Mouse (Mus musculus) intestine, embryonic 14.5 days (tissue): ENCODE results near the gene Tulp1. TPM values are rescaled to one million over a fixed set of nuclear protein-coding genes. Genes with fewer than 3 reads are reported as not detected.
"Not testable (repeated sequence)": the region's sequence is repeated elsewhere in the genome, so short reads cannot be mapped to it uniquely, and the experiment has no call there.

ENCODE experiments used
- ATAC-seq: fragments of 200-750 bp; cut with Nextera tagmentation; replicated peaks from 2 replicates; pipeline ENCODE4 v1.8.0; 2017; ENCODE audit warnings: low read depth, moderate number of reproducible peaks, moderate TSS enrichment, moderate library complexity; ENCODE audit not compliant: low FRiP score, low TSS enrichment
- DNase-seq: peaks from one replicate; pipeline ENCODE4 v3.0.0-alpha.2; 2018; ENCODE audit warnings: low spot score
- H3K27ac ChIP-seq: fragments of 300-500 bp; sonication (generic); 2 replicates; pipeline ENCODE4 v1.5.1; 2014; ENCODE audit warnings: low read depth, mild to moderate bottlenecking, control low read depth
- H3K27me3 ChIP-seq: fragments of 300-500 bp; sonication (generic); replicated peaks from 2 replicates; pipeline ENCODE4 v1.6.1; 2014; ENCODE audit warnings: low read length, control low read depth; ENCODE audit not compliant: control insufficient read depth, insufficient read depth
- H3K36me3 ChIP-seq: fragments of 300-500 bp; sonication (generic); 2 replicates; pipeline ENCODE4 v1.6.1; 2014; ENCODE audit warnings: low read length, control low read depth; ENCODE audit not compliant: control insufficient read depth, insufficient read depth
- H3K4me1 ChIP-seq: fragments of 300-500 bp; sonication (generic); replicated peaks from 2 replicates; pipeline ENCODE4 v1.6.1; 2014; ENCODE audit warnings: low read length, control low read depth, mixed read lengths; ENCODE audit not compliant: control insufficient read depth, insufficient read depth
- H3K4me2 ChIP-seq: fragments of 300-500 bp; sonication (generic); 2 replicates; pipeline ENCODE4 v1.6.1; 2014; ENCODE audit warnings: low read length
- H3K4me3 ChIP-seq: fragments of 300-500 bp; sonication (generic); 2 replicates; pipeline ENCODE4 v1.5.1; 2014; ENCODE audit warnings: low read depth, low read length, control low read depth, mixed read lengths
- H3K9ac ChIP-seq: fragments of 300-500 bp; sonication (generic); 2 replicates; pipeline ENCODE4 v1.6.1; 2014; ENCODE audit warnings: mild to moderate bottlenecking, low read length
- H3K9me3 ChIP-seq: fragments of 300-500 bp; sonication (generic); 2 replicates; pipeline ENCODE4 v1.6.1; 2016; ENCODE audit warnings: low read length, control low read depth; ENCODE audit not compliant: control insufficient read depth
- WGBS: fragments of 180-500 bp; shearing (Covaris S2); extraction: QIAGEN DNeasy Blood & Tissue Kit; methylation state at CpG from one replicate; pipeline ENCODE4 v1.1.7; 2014; 5-methylcytosine and 5-hydroxymethylcytosine counted together
- polyA plus RNA-seq: library from polyadenylated mRNA; unstranded; fragments of >200 nt; fragmentation: Nextera tagmentation; extraction: Ambion mirVana; gene quantifications from 2 replicates; pipeline ENCODE4 v1.2.1, GENCODE M21; 2014

Gene Tulp1
- polyA plus RNA-seq, 1 experiment from 2014 or later = 3.7 TPM

- Histone ChIP-seq H3K4me1 (peaks cover 43% of the 10 kb centered on the region), H3K9me3 (no peaks in the 10 kb centered on the region), H3K4me2 (peak overlapping the region; percentile 98), H3K27me3 (no peaks in the 10 kb centered on the region), H3K4me3 (peak overlapping the region; percentile 98), H3K36me3 (peaks cover 55% of the 10 kb centered on the region), H3K27ac (peak overlapping the region; percentile 95; the same call in 1 of the 2 replicates), H3K9ac (peak overlapping the region; percentile 100)
- DNase-seq (no peak), ATAC-seq (no peak)
- WGBS = 36% methylated on average over 2 of the region's 2 CpGs
Observed at GRCm38 (mm10) chr17:28330232-28330546, 34.8 kb downstream of the Tulp1 start.

DNA sequence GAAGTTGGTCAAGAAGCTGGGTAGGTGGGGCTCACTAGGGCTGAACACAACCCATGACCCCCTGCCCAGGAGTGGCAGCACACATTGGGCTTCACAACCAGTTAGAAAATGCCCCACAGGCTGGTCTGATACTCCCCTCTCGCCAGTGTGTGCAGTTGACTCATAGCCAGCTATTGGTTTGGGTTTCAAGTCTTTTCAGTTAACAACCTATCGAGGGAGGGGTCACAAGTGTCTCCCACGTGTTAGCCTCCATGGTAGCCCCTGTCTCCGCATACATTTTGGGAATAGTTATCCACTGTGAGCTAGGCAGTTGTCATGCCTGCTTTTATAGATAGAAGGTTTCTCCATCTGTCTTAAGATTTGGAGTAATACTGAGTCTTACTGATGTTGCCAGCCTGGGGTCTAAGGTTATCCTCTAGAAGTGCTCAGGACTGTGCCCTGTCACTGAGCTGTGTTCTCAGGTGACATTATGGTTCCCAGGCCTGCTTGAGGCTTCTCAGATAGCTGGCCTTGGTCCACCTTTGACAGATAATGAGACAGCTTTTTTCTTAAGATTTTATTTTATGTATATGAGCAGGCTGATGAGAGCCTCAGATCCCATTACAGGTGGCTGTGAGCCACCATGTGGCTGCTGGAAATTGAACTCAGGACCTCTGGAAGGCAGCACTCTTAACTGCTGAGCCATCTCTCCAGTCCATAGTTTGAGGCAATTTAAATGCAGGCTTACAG lies 35.4 kb downstream of the Tulp1 start:
- Histone ChIP-seq H3K27me3 (no peaks in the 10 kb centered on the region), H3K9me3 (no peaks in the 10 kb centered on the region), H3K27ac (peak overlapping the region; percentile 95), H3K4me1 (peaks cover 43% of the 10 kb centered on the region), H3K4me3 (peak overlapping the region; percentile 98), H3K9ac (peak overlapping the region; percentile 100), H3K36me3 (peaks cover 50% of the 10 kb centered on the region), H3K4me2 (peak overlapping the region; percentile 98)
- 8% methylated on average over 4 of the region's 4 CpGs for WGBS
- ATAC-seq (no peak), DNase-seq (peak; percentile 70)

DNA sequence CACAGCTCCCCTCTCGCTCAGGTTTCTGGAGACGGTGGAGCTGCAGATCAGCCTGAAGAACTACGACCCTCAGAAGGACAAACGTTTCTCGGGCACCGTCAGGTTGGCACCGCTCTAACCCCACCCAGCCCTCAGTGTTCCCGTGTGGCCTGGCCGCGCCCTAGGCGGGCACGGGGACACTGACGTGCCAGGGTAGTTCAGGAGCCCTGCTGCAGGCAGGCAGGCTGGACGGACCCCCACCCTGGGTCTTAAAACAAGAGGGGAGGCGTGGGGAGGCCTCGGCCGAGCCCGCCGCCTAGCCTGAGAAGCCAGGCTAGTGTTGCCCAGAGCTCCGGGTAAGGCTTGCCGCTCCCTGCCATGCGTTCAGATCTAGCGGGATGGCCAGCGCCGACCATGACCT lies 36.1 kb downstream of the Tulp1 start:
- H3K27me3 ChIP-seq = no peaks in the 10 kb centered on the region
- ATAC-seq (no peak), DNase-seq (peak; percentile 76)
- under 1% methylated on average over 25 of the region's 25 CpGs for WGBS
- H3K27ac ChIP-seq = peak overlapping the region; percentile 95
- H3K9ac ChIP-seq = peak overlapping the region; percentile 100
- no peaks in the 10 kb centered on the region for H3K9me3 ChIP-seq
- peaks cover 40% of the 10 kb centered on the region for H3K4me1 ChIP-seq
- peak overlapping the region; percentile 98 for H3K4me2 ChIP-seq
- H3K4me3 ChIP-seq = peak overlapping the region; percentile 98
- H3K36me3 ChIP-seq = peaks cover 47% of the 10 kb centered on the region

- H3K4me3 ChIP-seq = peak within 1 kb of the TSS; percentile 98
- peak within 1 kb of the TSS; percentile 98 for H3K4me2 ChIP-seq
- peaks cover 47% of the 10 kb centered on the region for H3K36me3 ChIP-seq
- H3K27ac ChIP-seq = peak within 1 kb of the TSS; percentile 95
- no peaks in the 10 kb centered on the region for H3K9me3 ChIP-seq
- ATAC-seq (peak; percentile 79), DNase-seq (peak; percentile 98)
- peaks cover 37% of the 10 kb centered on the region for H3K4me1 ChIP-seq
- peak within 1 kb of the TSS; percentile 100 for H3K9ac ChIP-seq
- WGBS = under 1% methylated on average over 62 of the region's 67 CpGs
- no peaks in the 10 kb centered on the region for H3K27me3 ChIP-seq
Observed at GRCm38 (mm10) chr17:28328366-28328928, 36.6 kb downstream of the Tulp1 start, which contains the start of gene Rpl10a. Gene Rpl10a (plus strand): TSS chr17:28328471.

DNA sequence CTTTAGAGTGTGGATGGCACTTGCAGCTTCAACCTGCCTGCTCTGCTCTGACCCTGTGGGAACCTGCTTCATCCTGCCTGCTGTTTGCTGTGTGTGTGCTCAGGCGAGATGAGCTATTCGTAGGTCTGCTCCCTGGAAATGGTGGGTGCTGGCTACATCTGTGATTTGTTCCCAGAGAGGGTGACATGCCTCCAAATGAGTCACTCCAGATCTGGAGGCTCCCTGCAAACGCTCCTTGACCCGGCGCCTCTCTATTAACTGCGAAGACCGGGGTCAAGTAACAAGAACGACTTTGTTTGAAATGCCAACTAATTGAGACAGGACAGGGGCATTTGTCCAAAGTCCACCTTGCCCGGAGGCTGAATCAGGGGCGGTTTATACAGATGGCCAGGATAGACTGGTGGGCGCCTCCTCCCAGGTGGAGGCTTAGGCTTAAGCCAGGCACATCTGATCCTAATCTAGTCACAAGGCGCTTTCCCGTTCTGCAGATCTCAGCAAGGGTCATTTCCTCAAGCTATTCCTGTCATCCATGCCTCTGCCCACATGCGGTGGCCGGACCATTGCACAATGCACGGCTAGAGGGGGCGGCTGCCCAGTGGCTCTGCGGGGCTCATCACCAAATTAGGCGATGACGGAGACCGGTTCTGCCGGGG lies 37.2 kb downstream of the Tulp1 start:
- peak; percentile 14 for ATAC-seq
- DNase-seq = no peak
- Histone ChIP-seq H3K4me3 (peak overlapping the region; percentile 98), H3K4me1 (peaks cover 30% of the 10 kb centered on the region), H3K4me2 (peak overlapping the region; percentile 64), H3K36me3 (peaks cover 46% of the 10 kb centered on the region), H3K27ac (peak overlapping the region; percentile 95), H3K27me3 (no peaks in the 10 kb centered on the region), H3K9ac (peak overlapping the region; percentile 55), H3K9me3 (no peaks in the 10 kb centered on the region)
- 3% methylated on average over 22 of the region's 22 CpGs for WGBS

- no peak overlapping the region for H3K9ac ChIP-seq
- DNase-seq (no peak), ATAC-seq (no peak)
- peaks cover 25% of the 10 kb centered on the region for H3K4me1 ChIP-seq
- 79% methylated on average over 3 of the region's 3 CpGs for WGBS
- no peak overlapping the region for H3K4me3 ChIP-seq
- H3K9me3 ChIP-seq = no peaks in the 10 kb centered on the region
- H3K4me2 ChIP-seq = no peak overlapping the region
- H3K36me3 ChIP-seq = peaks cover 45% of the 10 kb centered on the region
- H3K27ac ChIP-seq = peak overlapping the region; percentile 95
- H3K27me3 ChIP-seq = no peaks in the 10 kb centered on the region
Observed at GRCm38 (mm10) chr17:28326951-28327350, 38.1 kb downstream of the Tulp1 start.

GRCm38 (mm10) chr17:28325751-28326150 lies 39.3 kb downstream of the Tulp1 start:
- Histone ChIP-seq H3K27ac (no peak overlapping the region), H3K4me3 (no peak overlapping the region), H3K36me3 (peaks cover 43% of the 10 kb centered on the region), H3K4me1 (peaks cover 21% of the 10 kb centered on the region), H3K9ac (no peak overlapping the region), H3K27me3 (no peaks in the 10 kb centered on the region), H3K4me2 (no peak overlapping the region), H3K9me3 (no peaks in the 10 kb centered on the region)
- ATAC-seq = no peak
- WGBS = 83% methylated on average over 7 of the region's 8 CpGs
- no peak for DNase-seq

DNA sequence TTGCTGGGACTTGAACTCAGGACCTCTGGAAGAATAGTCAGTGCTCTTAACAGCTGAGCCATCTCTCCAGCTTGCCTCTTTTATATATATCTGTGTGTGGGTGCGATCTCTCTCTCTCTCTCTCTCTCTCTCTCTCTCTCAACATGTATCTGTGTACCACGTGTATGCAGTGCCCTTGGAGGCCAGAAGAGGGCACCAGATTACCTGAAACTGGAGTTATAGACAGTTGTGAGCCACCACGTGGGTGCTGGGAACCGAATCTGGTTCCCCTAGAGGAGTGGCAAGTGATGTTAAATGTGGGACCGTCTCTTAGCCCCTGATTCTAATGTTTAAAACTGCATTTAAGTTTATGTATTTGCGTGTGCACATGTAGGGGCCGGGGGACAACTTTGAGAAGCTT lies 40.6 kb downstream of the Tulp1 start:
- H3K9me3 ChIP-seq, H3K4me3 ChIP-seq, H3K9ac ChIP-seq, ATAC-seq, DNase-seq, H3K27me3 ChIP-seq, H3K4me2 ChIP-seq, H3K27ac ChIP-seq: not testable (repeated sequence)
- WGBS = 95% methylated on average over 7 of the region's 7 CpGs
- Histone ChIP-seq H3K36me3 (peaks cover 46% of the 10 kb centered on the region), H3K4me1 (peaks cover 12% of the 10 kb centered on the region)
